Mouse (Mus musculus) E14TG2a.4 (cell line): Measurements from ENCODE around the gene Slc8a2.
A peak's percentile ranks its signal among the peaks of the same experiment; 100 is the strongest.

Experiments
- H3K27me3 ChIP-seq: 2 replicates; pipeline ENCODE4 v1.6.1; 2014; ENCODE audit warnings: low read length, control low read depth; ENCODE audit not compliant: insufficient read depth
- H3K36me3 ChIP-seq: 2 replicates; pipeline ENCODE4 v1.6.1; 2014; ENCODE audit warnings: low read length, control low read depth; ENCODE audit not compliant: insufficient read depth
- H3K4me1 ChIP-seq: replicated peaks from 2 replicates; pipeline ENCODE4 v1.6.1; 2014; ENCODE audit warnings: low read depth, low read length, control low read depth
- H3K4me3 ChIP-seq: replicated peaks from 2 replicates; pipeline ENCODE4 v1.5.1; 2014; ENCODE audit warnings: mild to moderate bottlenecking, low read length
- H3K9me3 ChIP-seq: 2 replicates; pipeline ENCODE4 v1.6.1; 2014; ENCODE audit warnings: low read length, control low read depth
- CTCF ChIP-seq: conservative IDR thresholded peaks from 2 replicates; pipeline ENCODE4 v1.5.1; 2014; ENCODE audit warnings: low read length
- NANOG ChIP-seq: IDR thresholded peaks from 2 replicates; pipeline ENCODE4 v1.6.1; 2014; ENCODE audit warnings: borderline replicate concordance, low read length, mixed read lengths
- POU5F1 ChIP-seq: IDR thresholded peaks from 2 replicates; pipeline ENCODE4 v1.6.1; 2014; ENCODE audit warnings: low read length, borderline replicate concordance

The Slc8a2 gene

GRCm38 (mm10) chr7:16183663-16184062, 54.0 kb downstream of the Slc8a2 start:
- Histone ChIP-seq H3K27me3 (peaks cover 28% of the 10 kb centered on the region), H3K9me3 (no peaks in the 10 kb centered on the region), H3K36me3 (no peaks in the 10 kb centered on the region), H3K4me3 (no peak overlapping the region), H3K4me1 (no peaks in the 10 kb centered on the region)
- no peak for TF ChIP-seq CTCF
- TF ChIP-seq POU5F1, result no peak
- TF ChIP-seq NANOG, result no peak

GRCm38 (mm10) chr7:16187494-16187893, 57.9 kb downstream of the Slc8a2 start:
- H3K9me3 ChIP-seq, result no peaks in the 10 kb centered on the region
- TF ChIP-seq POU5F1 (no peak), CTCF (no peak), NANOG (no peak)
- peaks cover 15% of the 10 kb centered on the region for H3K4me1 ChIP-seq
- H3K4me3 ChIP-seq, result no peak overlapping the region
- peaks cover 44% of the 10 kb centered on the region for H3K27me3 ChIP-seq
- H3K36me3 ChIP-seq, result no peaks in the 10 kb centered on the region

GRCm38 (mm10) chr7:16192315-16192714, 62.7 kb downstream of the Slc8a2 start:
- Histone ChIP-seq H3K36me3 (peaks cover 2% of the 10 kb centered on the region; the same call in 1 of the 2 replicates), H3K4me3 (no peak overlapping the region), H3K4me1 (peaks cover 24% of the 10 kb centered on the region), H3K27me3 (peaks cover 25% of the 10 kb centered on the region), H3K9me3 (no peaks in the 10 kb centered on the region)
- TF ChIP-seq CTCF, result peak; percentile 52
- TF ChIP-seq POU5F1, result no peak

- no peak overlapping the region for H3K4me3 ChIP-seq
- H3K9me3 ChIP-seq, result no peaks in the 10 kb centered on the region
- H3K36me3 ChIP-seq, result peaks cover 8% of the 10 kb centered on the region; the same call in 1 of the 2 replicates
- peaks cover 18% of the 10 kb centered on the region for H3K27me3 ChIP-seq
- peaks cover 28% of the 10 kb centered on the region for H3K4me1 ChIP-seq
- TF ChIP-seq CTCF, result no peak
- no peak for TF ChIP-seq NANOG
- TF ChIP-seq POU5F1, result no peak
Observed at GRCm38 (mm10) chr7:16193702-16194101, 64.1 kb downstream of the Slc8a2 start.

GRCm38 (mm10) chr7:16196616-16197015, 67.0 kb downstream of the Slc8a2 start:
- H3K36me3 ChIP-seq, result peaks cover 14% of the 10 kb centered on the region; the same call in 1 of the 2 replicates
- H3K27me3 ChIP-seq, result no peaks in the 10 kb centered on the region
- H3K4me1 ChIP-seq, result peaks cover 31% of the 10 kb centered on the region
- no peaks in the 10 kb centered on the region for H3K9me3 ChIP-seq
- H3K4me3 ChIP-seq, result no peak overlapping the region
- TF ChIP-seq CTCF (no peak), POU5F1 (no peak), NANOG (no peak)

GRCm38 (mm10) chr7:16197166-16197565, 67.5 kb downstream of the Slc8a2 start:
- Histone ChIP-seq H3K36me3 (peaks cover 20% of the 10 kb centered on the region; the same call in 1 of the 2 replicates), H3K9me3 (no peaks in the 10 kb centered on the region), H3K27me3 (no peaks in the 10 kb centered on the region), H3K4me1 (peaks cover 25% of the 10 kb centered on the region), H3K4me3 (no peak overlapping the region)
- no peak for TF ChIP-seq NANOG
- no peak for TF ChIP-seq CTCF
- TF ChIP-seq POU5F1, result no peak

- no peak for TF ChIP-seq NANOG
- TF ChIP-seq POU5F1, result no peak
- TF ChIP-seq CTCF, result no peak
- H3K4me1 ChIP-seq, result peaks cover 29% of the 10 kb centered on the region
- H3K9me3 ChIP-seq, result no peaks in the 10 kb centered on the region
- no peaks in the 10 kb centered on the region for H3K27me3 ChIP-seq
- H3K4me3 ChIP-seq, result no peak overlapping the region
- peaks cover 27% of the 10 kb centered on the region; the same call in 1 of the 2 replicates for H3K36me3 ChIP-seq
Observed at GRCm38 (mm10) chr7:16198540-16198939, 68.9 kb downstream of the Slc8a2 start.

GRCm38 (mm10) chr7:16201136-16201535, 71.5 kb downstream of the Slc8a2 start:
- Histone ChIP-seq H3K9me3 (no peaks in the 10 kb centered on the region), H3K27me3 (0 out of 2 replicates have a peak, but pooled peaks cover 3% of the 10 kb centered on the region)

GRCm38 (mm10) chr7:16202756-16203504, 73.3 kb downstream of the Slc8a2 start:
- Histone ChIP-seq H3K9me3 (no peaks in the 10 kb centered on the region), H3K4me1 (peaks cover 36% of the 10 kb centered on the region), H3K4me3 (no peak overlapping the region), H3K27me3 (0 out of 2 replicates have a peak, but pooled peaks cover 3% of the 10 kb centered on the region), H3K36me3 (peaks cover 26% of the 10 kb centered on the region; the same call in 1 of the 2 replicates)
- no peak for TF ChIP-seq CTCF
- no peak for TF ChIP-seq NANOG
- TF ChIP-seq POU5F1, result no peak

More at GRCm38 (mm10) chr7:16201136-16201535, 71.5 kb downstream of the Slc8a2 start:
- TF ChIP-seq CTCF, result no peak
- no peak for TF ChIP-seq POU5F1
- no peak for TF ChIP-seq NANOG
- peaks cover 29% of the 10 kb centered on the region; the same call in 1 of the 2 replicates for H3K36me3 ChIP-seq
- H3K4me3 ChIP-seq, result no peak overlapping the region
- H3K4me1 ChIP-seq, result peaks cover 45% of the 10 kb centered on the region
